Mouse (Mus musculus): Measurements from ENCODE around the gene Eif1ax.
"Not testable (repeated sequence)": the region's sequence is repeated elsewhere in the genome, so short reads cannot be mapped to it uniquely, and the experiment has no call there.

Gene Eif1ax

GRCm38 (mm10) chrX:159371831-159372752, at the start of gene Eif1ax:
Gene Eif1ax, plus strand, starts transcription at chrX:159372178.
- DNase-seq (ENCODE audit: low spot score), result peak; percentile 79

- no peak for DNase-seq (ENCODE audit: low spot score)
These were observed 7.5 kb upstream of the Eif1ax start for GRCm38 (mm10) chrX:159364506-159364905.

- no peak for DNase-seq (ENCODE audit: low spot score)
These were observed 771 bp downstream of the Eif1ax start for GRCm38 (mm10) chrX:159372753-159373144.

DNA sequence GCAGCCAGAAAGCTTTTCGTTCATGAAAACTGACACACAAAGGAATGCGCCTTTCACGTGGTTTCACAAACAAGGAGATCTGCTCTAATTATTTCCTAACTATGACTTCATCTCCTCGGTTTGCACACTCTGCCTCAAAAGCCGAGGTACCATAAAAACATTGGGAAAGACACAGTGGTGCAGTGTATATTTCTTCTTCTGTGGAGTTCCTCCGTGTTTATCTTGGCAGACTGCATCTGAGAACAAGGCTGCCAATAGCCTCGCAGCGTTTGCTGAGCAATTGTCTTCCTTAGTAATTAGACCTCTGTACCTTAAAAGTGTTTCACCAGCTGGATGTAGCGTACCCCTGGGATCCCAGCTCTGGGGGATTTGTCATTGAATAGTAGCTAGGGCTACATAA, 15.1 kb downstream of the Eif1ax start:
- no peak for DNase-seq (ENCODE audit: low spot score)

- DNase-seq (ENCODE audit: low spot score), result no peak
These were observed 17.0 kb downstream of the Eif1ax start for GRCm38 (mm10) chrX:159388953-159389352.

DNA sequence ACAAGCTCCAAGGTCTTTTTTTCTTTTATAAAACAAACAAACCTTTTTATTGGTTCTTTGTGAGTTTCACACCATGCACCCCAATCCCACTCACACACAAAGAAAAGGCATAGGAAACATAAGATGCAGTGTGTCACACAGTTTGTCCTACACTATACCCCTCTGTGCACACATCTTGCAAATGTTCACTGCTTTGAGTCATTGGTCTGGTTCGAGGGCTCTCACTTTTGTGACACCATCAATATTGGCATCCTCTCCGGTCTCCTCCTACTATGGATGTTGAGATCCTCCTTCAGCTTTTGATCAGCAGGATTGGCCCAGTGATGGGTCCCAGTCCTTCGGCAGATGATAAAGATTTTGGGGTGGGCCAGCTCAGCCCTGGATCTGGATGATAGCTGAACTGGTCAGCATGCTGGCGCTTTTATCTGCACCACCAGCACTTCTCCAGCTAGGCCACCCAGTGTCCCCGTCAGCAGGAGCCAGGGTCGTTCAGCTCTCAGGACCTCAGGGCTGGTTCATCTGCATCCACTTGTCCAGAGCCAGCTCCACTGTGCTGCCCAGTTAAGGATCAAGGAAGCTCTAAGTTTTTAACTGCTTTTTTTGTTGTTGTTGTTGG, 18.5 kb downstream of the Eif1ax start:
- DNase-seq (ENCODE audit: low spot score), result no peak

DNA sequence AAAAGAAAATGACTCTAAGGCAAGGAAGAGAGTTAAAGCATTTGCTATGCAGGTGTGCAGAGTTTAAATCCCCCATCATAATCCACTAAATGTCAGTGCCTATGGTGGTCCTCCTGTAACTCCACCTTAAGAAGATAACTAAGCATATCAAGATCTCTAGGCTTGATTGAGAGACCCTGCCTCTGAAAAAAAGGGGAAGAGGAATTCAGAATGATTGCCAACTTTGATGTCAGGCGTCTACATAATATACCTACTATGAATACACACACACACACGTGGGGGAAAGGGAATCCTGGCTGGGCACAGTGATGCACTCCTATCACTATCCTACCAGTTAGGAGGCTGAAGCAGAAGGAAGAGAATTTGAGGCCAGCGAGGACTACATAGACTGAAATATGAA, 19.3 kb downstream of the Eif1ax start:
- DNase-seq (ENCODE audit: low spot score), result no peak

- no peak for DNase-seq (ENCODE audit: low spot score)
These were observed 37.3 kb downstream of the Eif1ax start for GRCm38 (mm10) chrX:159409253-159409652.

- no peak for DNase-seq (ENCODE audit: low spot score)
These were observed 42.3 kb downstream of the Eif1ax start, which contains the start of gene Map7d2 for GRCm38 (mm10) chrX:159414130-159414828. Gene Map7d2, plus strand, starts transcription at chrX:159414572.

- DNase-seq (ENCODE audit: low spot score), result no peak
These were observed 43.1 kb downstream of the Eif1ax start for GRCm38 (mm10) chrX:159414829-159415673.

- not testable (repeated sequence) for DNase-seq (ENCODE audit: low spot score)
These were observed 58.5 kb downstream of the Eif1ax start for GRCm38 (mm10) chrX:159430507-159430906.
